Mouse (Mus musculus) gastrocnemius, postnatal 10 days (tissue): ENCODE data around the gene Zfp94. TPM values are rescaled to one million over a fixed set of nuclear protein-coding genes. Genes with fewer than 3 reads are reported as not detected.
A peak's percentile ranks its signal among the peaks of the same experiment; 100 is the strongest.
"Not testable (repeated sequence)": the region's sequence is repeated elsewhere in the genome, so short reads cannot be mapped to it uniquely, and the experiment has no call there.

ENCODE experiments used
- DNase-seq: peaks from one replicate; pipeline ENCODE4 v3.0.0; 2021; ENCODE audit warnings: mixed read lengths
- total RNA-seq, 2 experiments: library from RNA; stranded (reverse); gene quantifications; 2 replicates each; pipeline ENCODE4 v1.2.3; 2021

Gene Zfp94
- total RNA-seq, 2 experiments from 2014 or later = 2.1 to 4.0 TPM

DNA sequence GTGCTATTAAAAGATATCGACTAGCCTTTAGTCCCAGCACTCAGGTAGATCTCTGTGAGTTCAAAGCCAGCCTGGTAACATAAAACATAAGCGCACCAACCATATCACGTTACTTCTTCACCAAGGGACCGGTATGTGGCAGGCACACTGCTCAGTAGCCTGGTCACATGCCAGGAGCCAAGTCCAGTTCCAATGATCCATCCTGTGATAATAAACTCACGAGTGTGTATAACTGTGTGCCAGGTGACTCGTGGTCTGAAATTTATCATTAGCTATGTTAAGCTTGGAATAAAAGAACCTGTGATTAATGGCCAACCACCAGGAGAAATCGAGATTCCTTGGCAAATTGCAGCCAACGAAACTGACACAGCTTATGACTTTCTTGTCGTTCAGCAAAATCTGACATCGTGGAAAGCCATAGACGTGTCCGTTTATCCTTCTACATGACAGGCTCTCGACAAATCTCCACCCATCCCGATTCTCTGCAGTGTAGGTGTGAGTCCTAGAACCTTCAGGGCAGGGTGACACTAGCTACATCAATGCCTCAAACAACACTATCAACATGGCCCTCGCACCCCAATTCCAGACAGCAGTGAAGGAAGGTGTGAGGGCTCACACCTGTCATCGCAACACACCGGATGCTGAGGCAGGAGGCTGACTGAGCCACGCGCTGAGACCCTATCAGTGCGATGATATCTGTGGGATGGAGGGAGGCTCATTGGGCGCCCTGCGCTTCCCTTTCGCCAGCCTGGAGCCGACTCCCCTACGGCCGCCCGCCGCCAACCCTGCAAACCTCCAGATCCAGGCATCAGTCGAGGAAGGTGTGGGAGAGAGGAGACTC lies 520 bp downstream of the Zfp94 start:
- no peak for DNase-seq

DNA sequence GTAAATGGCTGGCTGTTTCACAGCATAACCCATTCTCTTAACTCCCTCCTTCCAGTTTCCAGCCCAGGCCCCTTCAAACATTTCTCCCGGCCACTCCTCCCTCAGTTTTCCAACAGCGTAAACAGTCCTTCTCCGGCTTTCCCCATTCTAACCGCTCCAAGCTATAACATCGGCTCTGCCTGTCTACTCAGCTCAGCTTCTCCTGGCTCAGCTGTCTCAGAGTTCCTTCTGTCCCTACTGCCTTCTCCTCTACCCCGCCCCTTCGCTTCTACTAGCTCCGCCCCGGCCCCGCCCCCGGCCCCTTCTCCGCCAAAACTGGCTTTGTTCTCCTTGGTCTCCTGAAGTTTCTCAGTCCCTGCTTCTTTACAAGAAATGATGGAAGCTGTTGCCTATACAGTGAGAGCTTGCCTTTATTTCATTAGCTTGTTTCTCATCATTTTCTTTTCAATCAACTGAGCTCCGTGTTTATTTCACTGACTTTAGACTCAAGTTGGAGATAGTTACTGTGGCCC lies 15.6 kb downstream of the Zfp94 start, which contains the start of gene Zfp61:
Gene Zfp61 (minus strand): TSS at position 462 of the 512 bp plus-strand sequence.
- peak; percentile 12 for DNase-seq

GRCm38 (mm10) chr7:24299823-24300481 lies 16.5 kb downstream of the Zfp94 start:
- no peak for DNase-seq

- DNase-seq = peak; percentile 59
Observed at GRCm38 (mm10) chr7:24298973-24299708, 17.3 kb downstream of the Zfp94 start.

- DNase-seq = no peak
Observed at GRCm38 (mm10) chr7:24298635-24298972, 17.9 kb downstream of the Zfp94 start.

- DNase-seq = no peak
Observed at GRCm38 (mm10) chr7:24297361-24298095, 18.9 kb downstream of the Zfp94 start.

DNA sequence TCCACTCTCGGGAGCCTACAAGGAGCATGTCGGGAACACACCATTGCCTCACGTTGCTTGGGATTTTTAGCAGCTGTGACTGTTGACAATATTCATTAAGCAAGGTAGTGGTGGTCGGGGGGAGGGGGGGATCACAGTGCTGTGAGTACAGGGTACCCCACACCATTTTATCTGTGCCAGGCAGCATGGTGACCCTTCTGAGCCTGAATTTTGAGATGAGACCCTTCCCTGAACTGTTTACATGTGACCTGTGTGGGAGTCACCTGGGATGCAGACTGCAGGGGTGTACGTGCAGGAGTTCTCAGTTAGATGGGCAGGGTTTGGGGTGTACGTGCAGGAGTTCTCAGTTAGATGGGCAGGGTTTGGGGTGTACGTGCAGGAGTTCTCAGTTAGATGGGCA lies 20.1 kb downstream of the Zfp94 start:
- DNase-seq = no peak

DNA sequence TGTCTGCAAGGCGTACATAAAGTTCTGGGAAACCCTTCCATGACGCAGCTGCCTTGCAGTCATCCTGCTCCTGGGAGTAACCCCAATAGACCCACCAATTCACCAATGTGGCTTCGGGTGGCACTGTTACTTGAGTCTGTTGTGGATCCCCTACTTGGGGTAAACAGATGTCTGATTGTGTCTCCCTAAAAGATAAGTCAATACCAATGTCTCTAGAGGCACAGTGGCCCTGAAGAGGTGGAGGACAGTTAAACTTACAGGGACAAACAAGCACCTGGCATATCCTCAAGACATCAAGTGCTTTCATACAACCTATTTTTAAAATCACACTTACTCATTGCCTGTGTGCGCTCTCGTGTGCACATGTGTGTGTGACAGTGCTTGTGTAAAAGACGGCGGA lies 21.1 kb downstream of the Zfp94 start:
- DNase-seq = no peak

GRCm38 (mm10) chr7:24294763-24295162 lies 21.7 kb downstream of the Zfp94 start:
- no peak for DNase-seq

DNA sequence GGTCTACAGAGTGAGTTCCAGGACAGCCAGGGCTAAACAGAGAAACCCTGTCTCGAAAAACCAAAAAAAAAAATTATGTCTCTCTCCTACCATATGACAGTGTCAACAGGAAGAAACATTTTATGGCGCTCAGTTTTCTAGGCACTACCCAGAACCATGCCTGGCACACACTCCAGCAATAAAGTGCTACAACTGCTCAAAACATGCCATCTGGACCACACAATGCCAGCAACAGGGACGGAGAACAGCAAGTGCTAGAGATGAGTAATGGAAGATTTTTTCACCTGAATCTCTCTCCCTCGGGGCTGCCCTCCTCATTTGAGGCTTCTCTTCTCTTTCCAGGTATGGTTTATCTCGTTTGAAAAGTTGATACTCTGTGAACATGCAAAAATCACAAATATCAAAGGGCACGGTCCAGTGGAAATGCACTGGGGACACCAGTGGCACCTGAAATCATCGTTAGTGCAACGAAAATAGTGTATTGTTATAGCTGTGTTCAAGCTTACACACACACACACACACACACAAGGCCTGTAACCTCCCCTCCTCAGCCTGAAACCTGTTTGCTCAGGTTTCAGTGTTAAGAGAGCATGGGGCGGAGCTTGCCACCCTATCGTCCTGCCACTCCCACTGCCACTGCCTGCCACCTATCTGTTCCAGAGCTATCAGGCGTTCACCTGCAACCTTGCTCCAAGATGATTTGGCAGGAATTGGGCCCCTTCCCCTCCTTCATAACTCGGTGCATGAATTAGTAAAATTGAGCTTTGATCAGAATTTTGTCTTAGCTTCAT lies 23.2 kb downstream of the Zfp94 start:
- no peak for DNase-seq

DNA sequence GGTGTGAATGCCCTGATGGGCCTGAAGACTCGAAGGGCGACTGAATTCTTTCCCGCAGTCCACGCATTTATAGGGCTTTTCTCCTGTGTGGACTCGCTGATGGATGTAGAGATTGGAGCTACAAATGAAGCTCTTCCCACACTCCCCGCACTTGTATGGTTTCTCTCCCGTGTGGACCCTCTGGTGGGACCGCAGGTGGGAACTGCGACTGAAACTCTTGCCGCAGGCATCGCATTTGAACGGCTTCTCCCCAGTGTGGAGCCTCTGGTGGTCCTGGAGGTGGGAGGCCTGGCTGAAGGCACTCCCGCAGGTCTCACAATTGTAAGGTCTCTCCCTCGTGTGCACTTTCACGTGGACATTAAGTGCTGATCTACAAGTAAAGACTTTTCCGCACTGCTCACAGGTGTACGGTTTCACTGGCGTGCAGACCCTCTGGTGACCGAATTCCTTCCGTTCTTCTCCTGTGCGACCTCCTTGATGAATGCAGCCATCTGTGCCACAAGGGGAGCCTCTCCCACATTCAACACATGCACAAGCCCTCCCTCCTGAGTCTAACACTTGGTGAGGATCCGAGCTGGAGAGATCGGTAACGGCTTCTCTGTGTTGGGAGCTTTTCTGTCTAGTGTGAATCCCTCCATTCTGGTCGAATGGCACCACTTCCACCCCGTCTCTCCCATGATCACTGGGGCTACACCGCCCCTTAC lies 24.9 kb downstream of the Zfp94 start:
- no peak for DNase-seq

- DNase-seq = no peak
Observed at GRCm38 (mm10) chr7:24290106-24290693, 26.3 kb downstream of the Zfp94 start.

GRCm38 (mm10) chr7:24288512-24288911 lies 28.0 kb downstream of the Zfp94 start:
- no peak for DNase-seq

GRCm38 (mm10) chr7:24287670-24288069 lies 28.8 kb downstream of the Zfp94 start:
- DNase-seq = no peak

DNA sequence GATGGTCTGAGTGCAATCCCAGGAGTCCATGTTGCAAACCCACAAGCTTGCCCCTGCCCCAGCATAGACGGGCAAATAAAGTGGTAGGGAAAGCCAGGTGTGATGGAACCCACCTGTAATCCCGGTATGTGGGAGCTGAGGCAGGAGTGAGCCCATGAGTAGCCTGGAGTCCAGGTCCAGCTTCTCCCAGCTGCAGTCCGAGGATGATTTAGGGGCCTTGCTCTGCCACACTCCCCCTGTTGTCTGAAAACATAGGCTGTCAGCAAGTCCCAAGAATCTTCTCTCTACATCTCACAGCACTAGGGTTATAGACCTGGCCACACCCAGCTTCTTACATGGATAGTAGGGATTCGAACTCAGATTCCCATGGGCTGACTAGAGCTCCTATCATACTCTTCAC lies 29.6 kb downstream of the Zfp94 start:
- DNase-seq = no peak

- DNase-seq = no peak
Observed at GRCm38 (mm10) chr7:24286090-24286489, 30.4 kb downstream of the Zfp94 start.

DNA sequence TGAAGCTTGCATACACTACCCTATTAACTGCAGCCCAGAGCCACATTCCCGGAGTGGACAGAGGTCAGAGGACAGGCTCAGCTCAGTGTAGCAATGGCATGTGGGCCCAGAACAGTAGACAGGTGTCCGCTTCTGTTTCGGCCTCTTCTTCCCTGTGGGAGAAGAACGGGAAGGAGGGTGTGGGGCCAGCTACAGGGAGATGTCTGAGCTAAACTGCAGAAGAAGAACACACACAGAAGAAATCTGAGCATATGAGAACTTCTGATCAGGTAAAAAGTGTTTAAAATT lies 35.7 kb downstream of the Zfp94 start:
- DNase-seq = no peak

- no peak for DNase-seq
Observed at GRCm38 (mm10) chr7:24280031-24280857, 36.2 kb downstream of the Zfp94 start.

DNA sequence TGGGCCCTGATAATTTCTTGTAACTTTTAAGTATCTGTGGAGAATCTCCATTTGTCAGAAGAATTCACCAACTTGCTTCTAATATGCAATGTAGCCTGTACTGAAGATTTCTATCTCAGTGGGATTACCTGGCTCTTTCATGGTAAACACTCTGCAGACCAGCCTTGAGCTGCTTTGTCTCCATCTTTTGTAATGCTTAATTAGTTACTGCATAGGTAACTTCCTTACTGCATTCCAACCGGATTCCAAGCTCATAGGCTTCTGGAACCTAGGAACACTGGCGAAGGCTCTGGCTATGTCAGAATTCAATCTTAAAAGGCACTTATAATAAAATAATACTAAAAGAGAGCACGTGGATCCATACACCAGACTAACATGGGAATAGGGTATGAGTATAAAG lies 37.7 kb downstream of the Zfp94 start:
- DNase-seq = not testable (repeated sequence)

GRCm38 (mm10) chr7:24274456-24274855 lies 42.0 kb downstream of the Zfp94 start:
- no peak for DNase-seq
